Mouse (Mus musculus) kidney, adult 2 months (tissue): ENCODE measurements at regions not wholly inside any gene's neighbourhood (a gene's known extent, or its start where the extent isn't known, plus 50 kb on each side); places are given as distances from the start of the nearest gene placed in this dataset.

Experiments used
- CTCF ChIP-seq: fragments of 200-500 bp; conservative IDR thresholded peaks from 2 replicates; pipeline ENCODE4 v1.5.1; 2011; ENCODE audit warnings: low read depth, mild to moderate bottlenecking, control low read depth, low read length, moderate library complexity, mixed read lengths; ENCODE audit not compliant: insufficient read depth, insufficient read length
- POLR2A ChIP-seq: fragments of 200-500 bp; IDR thresholded peaks from one replicate; pipeline ENCODE4 v1.6.1; 2011; ENCODE audit warnings: low read depth, low read length, control low read depth

DNA sequence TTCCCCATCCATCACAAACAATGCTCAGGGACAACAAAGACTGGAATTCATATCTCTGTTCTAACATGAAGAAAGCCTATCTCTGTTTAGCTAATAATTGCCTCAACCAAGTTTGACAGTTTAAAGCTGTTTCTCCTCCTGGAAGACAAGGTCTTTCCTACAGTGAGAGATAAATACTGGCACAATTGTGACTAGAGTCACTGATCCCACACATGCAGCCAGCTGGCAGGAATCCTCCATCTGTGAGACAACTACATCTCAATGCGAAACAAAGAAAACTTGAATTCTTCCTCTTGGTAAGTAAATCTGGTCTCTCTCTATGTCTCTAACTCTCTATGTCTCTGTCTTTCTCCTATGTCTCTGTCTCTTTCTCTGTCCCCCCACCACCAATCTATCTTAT is 239.1 kb upstream of the Nsun2 start:
- no peak for TF ChIP-seq CTCF
- TF ChIP-seq POLR2A = no peak
